In the genomic region with DNA sequence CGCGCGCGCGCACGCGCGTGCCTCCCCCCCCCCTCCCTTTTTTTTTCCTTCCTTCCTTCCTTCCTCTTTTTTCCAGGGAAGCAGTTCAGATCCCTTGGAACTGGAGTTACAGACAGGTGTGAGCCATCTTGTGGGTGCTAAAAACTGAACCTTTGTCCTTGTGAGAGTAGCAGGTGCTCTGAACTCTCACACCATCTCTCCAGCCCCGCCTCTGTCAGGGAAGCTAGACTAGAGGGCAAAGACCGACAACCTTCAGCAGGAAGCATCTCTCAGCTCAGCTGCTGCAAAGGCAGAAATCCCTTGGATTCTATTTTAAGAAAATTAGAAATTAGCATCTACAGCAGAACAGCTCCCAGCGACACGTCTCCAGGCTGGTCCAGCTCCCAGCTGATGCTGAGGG, we compare ENCODE assay signal across 13 mouse cellular contexts. TPM values are rescaled to one million over a fixed set of nuclear protein-coding genes. Genes with fewer than 3 reads are reported as not detected.
DNase-seq lines count a peak whose midpoint lies in the region; ATAC-seq and TF ChIP-seq lines count a peak whose summit lies in the region.
"Had no signal": no experiment of that assay in that cellular context is flagged by ENCODE, and none has a peak within 500 bp of the region (broad histone marks: within the 10 kb centered on the region; RNA-seq: fewer than 3 reads in every experiment).

No protein-coding gene starts in this region.

- no peak overlapping the region for H3K9ac ChIP-seq in heart, postnatal 0 days (replicated peaks; ENCODE audit: low read depth, low read length)
- no peak overlapping the region for H3K9ac ChIP-seq in intestine, embryonic 15.5 days
- H3K9ac ChIP-seq in liver, embryonic 16.5 days (ENCODE audit: low read depth, low read length), result no peak overlapping the region
- H3K9ac ChIP-seq: forebrain, postnatal 0 days; limb, embryonic 15.5 days had no signal

- H3K4me3 ChIP-seq in heart, postnatal 0 days (ENCODE audit: low read depth, low read length), result no peak overlapping the region
- peak overlapping the region; percentile 58 for H3K4me3 ChIP-seq in E14TG2a.4 (replicated peaks; ENCODE audit: low read length)
- no peak overlapping the region for H3K4me3 ChIP-seq in intestine, embryonic 15.5 days (replicated peaks)
- H3K4me3 ChIP-seq in liver, embryonic 16.5 days (ENCODE audit: low read depth, low read length), result no peak overlapping the region
- H3K4me3 ChIP-seq in left cerebral cortex, adult 2 months, result no peak overlapping the region
- H3K4me3 ChIP-seq: embryonic facial prominence, embryonic 10.5 days; heart, adult 2 months; limb, embryonic 15.5 days had no signal

- TF ChIP-seq EP300 in heart, postnatal 0 days (IDR thresholded peaks at IDR 0.05; ENCODE audit: low read depth), result no peak

- 47% methylated on average over 12 of the region's 12 CpGs for WGBS in heart, postnatal 0 days
- WGBS in intestine, embryonic 15.5 days, result 71% methylated on average over 12 of the region's 12 CpGs
- WGBS in liver, embryonic 16.5 days (ENCODE audit: insufficient replicate concordance), result 49% methylated on average over 12 of the region's 12 CpGs

- no peaks in the 10 kb centered on the region for H3K27me3 ChIP-seq in heart, postnatal 0 days (ENCODE audit: control insufficient read depth, insufficient read depth, low read length)
- H3K27me3 ChIP-seq in E14TG2a.4 (ENCODE audit: insufficient read depth, low read length), result no peaks in the 10 kb centered on the region
- no peaks in the 10 kb centered on the region for H3K27me3 ChIP-seq in intestine, embryonic 15.5 days (replicated peaks)
- no peaks in the 10 kb centered on the region for H3K27me3 ChIP-seq in liver, embryonic 16.5 days (ENCODE audit: control insufficient read depth, insufficient read depth, low read depth, low read length)
- H3K27me3 ChIP-seq: limb, embryonic 15.5 days had no signal

- H3K36me3 ChIP-seq in heart, postnatal 0 days (replicated peaks; ENCODE audit: control insufficient read depth, insufficient read depth, low read length), result peaks cover 23% of the 10 kb centered on the region
- peaks cover 11% of the 10 kb centered on the region for H3K36me3 ChIP-seq in E14TG2a.4 (ENCODE audit: insufficient read depth, low read length)
- H3K36me3 ChIP-seq in intestine, embryonic 15.5 days, result no peaks in the 10 kb centered on the region
- no peaks in the 10 kb centered on the region for H3K36me3 ChIP-seq in liver, embryonic 16.5 days (ENCODE audit: control insufficient read depth, insufficient read depth)

- peak; percentile 16 for DNase-seq in heart, postnatal 0 days (ENCODE audit: low spot score)
- no peak for DNase-seq in heart, postnatal 36 days
- no peak for DNase-seq in c-Kit-positive CD71-positive TER-119-positive erythroid progenitor cells, embryonic 14.5 days (ENCODE audit: low spot score)
- DNase-seq in left cerebral cortex, adult 2 months (ENCODE audit: extremely low spot score in 1 of 2, low spot score in 2 of 2), result no peak
- DNase-seq: forebrain, postnatal 0 days; heart, adult 2 months; layer of hippocampus, adult 9-11 months had no signal

- H3K9me3 ChIP-seq in heart, postnatal 0 days (replicated peaks; ENCODE audit: control insufficient read depth, low read length), result no peaks in the 10 kb centered on the region
- no peaks in the 10 kb centered on the region for H3K9me3 ChIP-seq in E14TG2a.4 (ENCODE audit: low read length)
- H3K9me3 ChIP-seq in intestine, embryonic 15.5 days, result no peaks in the 10 kb centered on the region
- no peaks in the 10 kb centered on the region for H3K9me3 ChIP-seq in liver, embryonic 16.5 days (replicated peaks; ENCODE audit: control insufficient read depth, low read length)
- H3K9me3 ChIP-seq: embryonic facial prominence, embryonic 10.5 days; limb, embryonic 15.5 days had no signal

- TF ChIP-seq CTCF in heart, postnatal 0 days (IDR thresholded peaks at IDR 0.05; ENCODE audit: low read depth), result no peak
- no peak for TF ChIP-seq CTCF in E14TG2a.4 (conservative IDR thresholded peaks at IDR 0.05; ENCODE audit: low read length)
- no peak for TF ChIP-seq CTCF in left cerebral cortex, adult 2 months (IDR thresholded peaks at IDR 0.05)

- intact Hi-C loops in heart, postnatal 36 days (cut with DNase I), result no loop called here
- intact Hi-C loops in left cerebral cortex, adult 2 months (cut with DNase I), result no loop called here

- peak overlapping the region; percentile 34; the same call in 1 of the 2 replicates for H3K4me2 ChIP-seq in heart, postnatal 0 days (ENCODE audit: low read depth, low read length)
- H3K4me2 ChIP-seq in intestine, embryonic 15.5 days (replicated peaks), result peak overlapping the region; percentile 19; the same call in 1 of the 2 replicates
- peak overlapping the region; percentile 4 for H3K4me2 ChIP-seq in liver, embryonic 16.5 days (ENCODE audit: low read depth, low read length)
- H3K4me2 ChIP-seq: limb, embryonic 15.5 days had no signal

- H3K4me1 ChIP-seq in heart, postnatal 0 days (ENCODE audit: control insufficient read depth, insufficient read depth), result peaks cover 29% of the 10 kb centered on the region
- H3K4me1 ChIP-seq in E14TG2a.4 (replicated peaks; ENCODE audit: low read depth, low read length), result peaks cover 36% of the 10 kb centered on the region
- peaks cover 23% of the 10 kb centered on the region for H3K4me1 ChIP-seq in intestine, embryonic 15.5 days (replicated peaks)
- H3K4me1 ChIP-seq in liver, embryonic 16.5 days (ENCODE audit: control insufficient read depth, low read depth, low read length), result peaks cover 28% of the 10 kb centered on the region

- no peak for ATAC-seq in heart, postnatal 0 days (ENCODE audit: insufficient read depth, low read depth)
- ATAC-seq in intestine, embryonic 15.5 days, result peak; percentile 35
- no peak for ATAC-seq in liver, embryonic 16.5 days (ENCODE audit: low read depth)
- ATAC-seq: forebrain, postnatal 0 days; midbrain, embryonic 16.5 days had no signal

- 0 out of 2 replicates have a peak overlapping the region, but pooled peaks have one; percentile 41 for H3K27ac ChIP-seq in heart, postnatal 0 days (ENCODE audit: low read depth)
- peak overlapping the region; percentile 61; the same call in 1 of the 2 replicates for H3K27ac ChIP-seq in intestine, embryonic 15.5 days
- H3K27ac ChIP-seq in liver, embryonic 16.5 days (ENCODE audit: low read length), result no peak overlapping the region
- no peak overlapping the region for H3K27ac ChIP-seq in left cerebral cortex, adult 2 months
- H3K27ac ChIP-seq: embryonic facial prominence, embryonic 10.5 days; heart, adult 2 months; limb, embryonic 15.5 days had no signal

RNA-seq across cellular contexts. Expression of a gene that starts 4.0 kb away (rescaled TPM):
- 42.4 and 59.6 TPM in 2 replicates for total RNA-seq in heart, postnatal 0 days (2014; rRNA removed; ENCODE audit: low replicate concordance)
- polyA plus RNA-seq in heart, postnatal 0 days (2015; fragmentation: Nextera tagmentation; extraction: Ambion mirVana), result 150 and 160 TPM in 2 replicates
- total RNA-seq in heart, postnatal 36 days (2021), result 10 to 100 TPM; 32.9 to 38.8 TPM
- polyA plus RNA-seq in intestine, embryonic 15.5 days (2015; fragmentation: Nextera tagmentation; extraction: Ambion mirVana), result 218 and 233 TPM in 2 replicates
- 92.2 and 96.8 TPM in 2 replicates for polyA plus RNA-seq in liver, embryonic 16.5 days (2015; fragmentation: Nextera tagmentation; extraction: Ambion mirVana)
- total RNA-seq in left cerebral cortex, adult 2 months (2021), result 10 to 100 TPM; 20.8 to 23.3 TPM

RNA-seq across cellular contexts. Expression of a gene that starts 43.4 kb away (rescaled TPM):
- total RNA-seq in heart, postnatal 0 days (2014; rRNA removed; ENCODE audit: low replicate concordance), result 4.4 and 16.7 TPM in 2 replicates
- polyA plus RNA-seq in heart, postnatal 0 days (2015; fragmentation: Nextera tagmentation; extraction: Ambion mirVana), result 61.4 and 61.6 TPM in 2 replicates
- total RNA-seq in heart, postnatal 36 days (2021), result 10 to 100 TPM; 29.2 to 29.4 TPM
- 54.6 and 58.1 TPM in 2 replicates for polyA plus RNA-seq in intestine, embryonic 15.5 days (2015; fragmentation: Nextera tagmentation; extraction: Ambion mirVana)
- polyA plus RNA-seq in liver, embryonic 16.5 days (2015; fragmentation: Nextera tagmentation; extraction: Ambion mirVana), result 36.9 and 38.8 TPM in 2 replicates
- total RNA-seq in left cerebral cortex, adult 2 months (2021), result 10 to 100 TPM; 37.7 to 42.4 TPM

Comparison
In these comparisons a context has a peak if more than half of its experiments do, and no peak if none do; other contexts are left out.
1. H3K27ac ChIP-seq: peak in heart, postnatal 0 days (single experiment) and intestine, embryonic 15.5 days (single experiment); none in liver, embryonic 16.5 days (single experiment) and left cerebral cortex, adult 2 months (single experiment).
2. Peak in every context shown above with its lines, with median percentiles within 50 percentile points of each other: H3K4me2 ChIP-seq.